Mouse (Mus musculus) monocyte, adult 5-6 weeks (primary cell): ENCODE data around the gene Duox1. TPM values are rescaled to one million over a fixed set of nuclear protein-coding genes. Genes with fewer than 3 reads are reported as not detected.
"Not testable (repeated sequence)": the region's sequence is repeated elsewhere in the genome, so short reads cannot be mapped to it uniquely, and the experiment has no call there.

ENCODE experiments used
- ATAC-seq: fragments of 153-309, 156-312 bp; replicated peaks from 2 replicates; pipeline ENCODE4 v1.8.0; 2017; ENCODE audit warnings: mild to moderate bottlenecking; ENCODE audit not compliant: low TSS enrichment, insufficient number of reproducible peaks, severe bottlenecking, poor library complexity, low FRiP score
- total RNA-seq: library from RNA; stranded (forward); fragments of 200-1000, 200-491, 200-594 nt; gene quantifications from 3 replicates; pipeline ENCODE4 v1.2.3, GENCODE M21; 2017

The Duox1 gene
- total RNA-seq, 1 experiment from 2014 or later, result not detected

DNA sequence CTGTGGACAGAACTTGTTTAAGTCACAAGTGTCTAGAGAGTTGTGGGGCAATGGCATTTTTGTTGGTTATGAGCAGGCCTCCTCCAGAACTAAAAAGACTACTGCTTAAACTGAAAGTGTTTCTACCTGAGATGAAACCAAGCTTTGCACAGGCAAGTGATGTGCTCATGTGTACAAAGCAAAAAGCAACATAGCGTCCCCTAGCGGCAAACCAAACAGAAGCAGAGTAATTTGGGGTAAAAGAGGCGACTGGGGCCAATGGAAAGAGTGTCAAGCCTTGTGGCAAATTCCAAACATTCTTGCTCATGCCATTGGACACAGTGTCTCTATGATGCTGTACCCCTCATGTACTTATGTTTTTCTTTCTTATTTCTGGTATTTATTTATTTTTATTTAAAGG lies 69.6 kb downstream of the Duox1 start:
- ATAC-seq, result no peak

DNA sequence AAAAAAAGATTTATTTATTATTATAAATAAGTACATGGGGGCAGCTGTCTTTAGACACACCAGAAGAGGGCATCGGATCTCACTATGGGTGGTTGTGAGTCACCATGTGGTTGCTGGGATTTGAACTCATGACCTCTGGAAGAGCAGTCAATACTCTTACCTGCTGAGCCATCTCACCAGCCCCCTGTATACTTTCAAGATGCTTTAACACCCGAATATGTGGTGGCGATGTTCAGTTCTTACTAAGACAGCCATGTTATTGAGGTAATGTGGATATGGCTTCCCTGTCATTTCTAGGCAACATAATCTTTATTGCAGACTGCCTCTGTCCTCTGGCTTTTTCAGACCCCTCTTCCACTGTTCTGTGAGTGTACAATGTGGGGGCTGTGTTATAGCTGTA lies 71.7 kb downstream of the Duox1 start:
- ATAC-seq, result not testable (repeated sequence)

DNA sequence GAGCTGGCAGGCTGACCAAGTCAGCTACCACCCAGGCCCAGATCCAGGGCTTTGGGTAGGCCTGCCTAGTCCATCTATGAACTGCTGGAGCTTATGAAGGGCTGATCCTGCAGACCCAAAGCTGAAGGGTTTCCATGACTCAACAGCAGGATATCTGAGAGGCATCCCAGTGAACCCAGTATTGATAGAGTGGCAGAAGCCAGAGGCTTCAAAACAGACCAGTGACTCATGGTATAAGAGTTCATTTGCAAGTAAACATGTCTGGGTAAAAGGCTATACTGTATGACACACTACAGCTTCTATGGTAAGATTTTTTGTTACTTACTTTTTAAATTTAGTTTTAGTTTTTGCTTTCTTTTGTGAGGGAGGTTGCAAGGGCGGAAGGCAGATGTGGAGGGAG lies 80.7 kb downstream of the Duox1 start:
- ATAC-seq, result no peak

Other genes with a start within 250 kb of the Duox1 start
- gene Spg11, start 197.3 kb upstream of the Duox1 start, total RNA-seq, result 20.2 to 28.8 TPM (median 21.4 TPM) in 3 replicates
- gene B2m, start 168.0 kb upstream of the Duox1 start, total RNA-seq, result 4,524 to 5,565 TPM (median 5,404 TPM) in 3 replicates
- not detected in 3 replicates for gene Trim69, start 155.0 kb upstream of the Duox1 start, total RNA-seq
- gene Patl2, start 129.5 kb upstream of the Duox1 start, total RNA-seq, result not detected in 3 replicates
- 1.0 TPM in 1 of 3 replicates, not detected in the others for gene Terb2, start 129.4 kb upstream of the Duox1 start, total RNA-seq
- 16.8 to 33.8 TPM (median 23.5 TPM) in 3 replicates for gene Sord, start 80.9 kb upstream of the Duox1 start, total RNA-seq
- not detected in 3 replicates for gene Duox2, start 17.2 kb upstream of the Duox1 start, total RNA-seq
- gene Duoxa2, start 16.8 kb upstream of the Duox1 start, total RNA-seq, result not detected in 3 replicates
- not detected in 3 replicates for gene Duoxa1, start 1.9 kb upstream of the Duox1 start, total RNA-seq
- gene Shf, start 53.5 kb downstream of the Duox1 start, total RNA-seq, result 0.78 to 3.5 TPM (median 1.3 TPM) in 3 replicates
- 49.1 to 75.5 TPM (median 56.6 TPM) in 3 replicates for gene Slc28a2, start 110.8 kb downstream of the Duox1 start, total RNA-seq
- gene Gm14085, start 169.3 kb downstream of the Duox1 start, total RNA-seq, result 0.29 to 1.1 TPM in 2 of 3 replicates, not detected in the other